Mouse (Mus musculus) stomach, postnatal 0 days (tissue): Measurements from ENCODE around the gene Prpsap2.

Experiments used
- CTCF ChIP-seq: IDR thresholded peaks from 2 replicates; pipeline ENCODE4 v1.5.1; 2016; ENCODE audit warnings: antibody characterized with exemption, low read depth, mild to moderate bottlenecking, moderate library complexity
- EP300 ChIP-seq: optimal IDR thresholded peaks from 2 replicates; pipeline ENCODE3; 2016; ENCODE audit warnings: antibody characterized with exemption

DNA sequence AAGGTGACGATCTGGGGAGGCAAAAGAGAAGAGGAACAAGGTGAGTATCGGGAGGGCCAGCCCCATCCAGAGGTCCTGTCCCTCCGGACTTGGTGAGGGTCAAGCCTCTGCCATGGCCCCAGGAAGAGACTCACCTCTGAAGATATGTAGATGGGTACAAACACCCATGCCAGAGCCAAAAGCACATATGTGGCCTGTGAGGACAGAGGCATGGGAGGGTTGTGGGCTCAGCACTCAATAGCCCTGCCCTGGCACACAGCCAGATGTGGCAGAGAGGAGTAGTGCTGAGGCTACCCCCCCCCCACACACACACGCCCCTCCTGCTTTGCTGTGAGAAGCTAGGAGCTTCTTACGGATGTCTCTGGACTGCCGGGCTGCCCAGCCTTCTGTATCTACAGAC is 46.8 kb downstream of the Prpsap2 start:
- TF ChIP-seq CTCF: no peak
- TF ChIP-seq EP300: no peak
